Mouse (Mus musculus): ENCODE data around the gene Gm9117. TPM values are rescaled to one million over a fixed set of nuclear protein-coding genes. Genes with fewer than 3 reads are reported as not detected.

Gm9117 gene
- polyA plus RNA-seq (2014; fragmentation: Illumina TruSeq; extraction: RNeasy Lipid Tissue Mini Kit (QIAGEN cat#74804); ENCODE audit: low read depth, low replicate concordance) = not detected

DNA sequence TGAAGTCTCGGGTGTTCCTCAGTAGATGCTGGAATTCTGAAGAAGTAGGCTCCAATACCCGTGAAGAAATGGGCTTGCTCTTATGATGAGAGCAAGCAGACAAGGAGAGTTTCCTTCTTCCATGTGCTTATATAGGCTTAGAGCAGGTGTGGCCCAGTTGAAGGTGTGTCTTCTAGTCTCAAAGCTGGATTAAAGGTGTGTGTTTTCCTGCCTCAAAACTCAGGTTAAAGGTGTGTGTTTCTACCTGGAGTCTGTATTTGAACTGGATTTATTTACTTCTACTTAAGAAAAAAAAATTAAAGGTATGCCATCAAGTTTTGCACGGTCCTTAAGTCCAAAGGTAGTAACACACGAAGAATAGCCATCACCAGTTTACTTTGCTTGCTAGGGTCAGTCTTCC is at the start of gene Gm9117:
Gm9117 (minus strand) TSS at position 101 of the 400 bp plus-strand sequence.

DNA sequence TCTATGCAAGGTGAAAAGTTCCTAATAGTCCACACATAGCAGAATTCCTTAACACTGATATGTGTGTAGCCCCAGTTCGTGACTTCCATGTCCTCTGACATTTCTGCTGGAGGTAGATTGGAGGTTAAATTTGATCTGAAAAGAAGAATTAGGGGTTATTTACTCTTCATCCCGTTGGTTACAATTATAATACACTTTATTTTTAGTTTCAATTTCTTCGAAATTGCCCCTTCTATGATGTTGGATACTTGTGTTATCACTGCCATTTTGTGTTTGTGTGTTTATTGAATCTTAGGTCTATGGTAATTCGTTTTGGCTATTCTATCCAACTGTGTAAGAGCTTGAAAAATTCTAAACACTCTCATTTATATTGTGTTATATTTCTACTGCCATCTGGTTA is 17.9 kb upstream of the Gm9117 start, which contains the start of gene Tdpoz5:
Tdpoz5 (minus strand) TSS at position 101 of the 400 bp plus-strand sequence.

Other genes with a start within 250 kb of the Gm9117 start
- gene Gm5773, start 170.5 kb downstream of the Gm9117 start, polyA plus RNA-seq (2014; fragmentation: Illumina TruSeq; extraction: RNeasy Lipid Tissue Mini Kit (QIAGEN cat#74804); ENCODE audit: low read depth, low replicate concordance) = not detected
- not detected for gene Tdpoz4, start 147.1 kb downstream of the Gm9117 start, polyA plus RNA-seq (2014; fragmentation: Illumina TruSeq; extraction: RNeasy Lipid Tissue Mini Kit (QIAGEN cat#74804); ENCODE audit: low read depth, low replicate concordance)
- gene Tdpoz3, start 117.5 kb downstream of the Gm9117 start, polyA plus RNA-seq (2014; fragmentation: Illumina TruSeq; extraction: RNeasy Lipid Tissue Mini Kit (QIAGEN cat#74804); ENCODE audit: low read depth, low replicate concordance) = not detected
- gene Tdpoz5, start 17.8 kb upstream of the Gm9117 start, polyA plus RNA-seq (2014; fragmentation: Illumina TruSeq; extraction: RNeasy Lipid Tissue Mini Kit (QIAGEN cat#74804); ENCODE audit: low read depth, low replicate concordance) = not detected
- gene Gm9125, start 111.3 kb upstream of the Gm9117 start, polyA plus RNA-seq (2014; fragmentation: Illumina TruSeq; extraction: RNeasy Lipid Tissue Mini Kit (QIAGEN cat#74804); ENCODE audit: low read depth, low replicate concordance) = not detected
- not detected for gene Gm10697, start 129.1 kb upstream of the Gm9117 start, polyA plus RNA-seq (2014; fragmentation: Illumina TruSeq; extraction: RNeasy Lipid Tissue Mini Kit (QIAGEN cat#74804); ENCODE audit: low read depth, low replicate concordance)
- gene Gm10696, start 234.7 kb upstream of the Gm9117 start, polyA plus RNA-seq (2014; fragmentation: Illumina TruSeq; extraction: RNeasy Lipid Tissue Mini Kit (QIAGEN cat#74804); ENCODE audit: low read depth, low replicate concordance) = not detected